Mouse (Mus musculus) testis, adult 2 months (tissue): Measurements from ENCODE around the gene Cpsf6. TPM values are rescaled to one million over a fixed set of nuclear protein-coding genes. Genes with fewer than 3 reads are reported as not detected.

ENCODE experiments used
- H3K27ac ChIP-seq: fragments of 200-500 bp; 2 replicates; pipeline ENCODE4 v1.5.1; 2012; ENCODE audit warnings: low read depth, low read length; ENCODE audit not compliant: control insufficient read depth, insufficient read depth
- H3K27me3 ChIP-seq: fragments of 200-500 bp; 2 replicates; pipeline ENCODE4 v1.6.1; 2012; ENCODE audit warnings: mild to moderate bottlenecking, low read length, moderate library complexity; ENCODE audit not compliant: control insufficient read depth, insufficient read depth
- H3K36me3 ChIP-seq: fragments of 200-500 bp; 2 replicates; pipeline ENCODE4 v1.6.1; 2012; ENCODE audit warnings: mild to moderate bottlenecking, low read length; ENCODE audit not compliant: control insufficient read depth, insufficient read depth
- H3K4me1 ChIP-seq: fragments of 200-500 bp; 2 replicates; pipeline ENCODE4 v1.6.1; 2012; ENCODE audit warnings: low read length; ENCODE audit not compliant: control insufficient read depth, insufficient read depth
- H3K4me3 ChIP-seq: fragments of 200-500 bp; 2 replicates; pipeline ENCODE4 v1.5.1; 2012; ENCODE audit warnings: low read depth, mild to moderate bottlenecking, low read length, moderate library complexity, mixed read lengths; ENCODE audit not compliant: control insufficient read depth
- CTCF ChIP-seq: fragments of 200-500 bp; IDR thresholded peaks from 2 replicates; pipeline ENCODE4 v1.5.1; 2012; ENCODE audit warnings: low read depth, mild to moderate bottlenecking, inconsistent platforms, low read length, moderate library complexity; ENCODE audit not compliant: control insufficient read depth, insufficient read depth, insufficient replicate concordance
- POLR2A ChIP-seq: fragments of 200-500 bp; IDR thresholded peaks from 2 replicates; pipeline ENCODE4 v1.6.1; 2012; ENCODE audit warnings: low read depth, mild to moderate bottlenecking, inconsistent platforms, low read length, moderate library complexity; ENCODE audit not compliant: control insufficient read depth
- polyA plus RNA-seq: library from polyadenylated mRNA; depleted of rRNA; stranded (reverse); fragments of >200 nt; gene quantifications from 2 replicates; pipeline ENCODE4 v1.2.3, GENCODE M21; 2012

The Cpsf6 gene
- polyA plus RNA-seq, 1 experiment, result 26.7 TPM

GRCm38 (mm10) chr10:117421283-117422107 lies 41.7 kb upstream of the Cpsf6 start:
- Histone ChIP-seq H3K4me3 (no peak overlapping the region), H3K27ac (no peak overlapping the region), H3K27me3 (no peaks in the 10 kb centered on the region), H3K4me1 (peaks cover 20% of the 10 kb centered on the region), H3K36me3 (no peaks in the 10 kb centered on the region)
- TF ChIP-seq CTCF (no peak), POLR2A (no peak)

- Histone ChIP-seq H3K4me3 (no peak overlapping the region), H3K36me3 (no peaks in the 10 kb centered on the region), H3K27ac (no peak overlapping the region), H3K4me1 (peaks cover 20% of the 10 kb centered on the region), H3K27me3 (no peaks in the 10 kb centered on the region)
- TF ChIP-seq CTCF (no peak), POLR2A (no peak)
Measured at GRCm38 (mm10) chr10:117420502-117421282, 40.9 kb upstream of the Cpsf6 start.

GRCm38 (mm10) chr10:117419577-117420290 lies 39.9 kb upstream of the Cpsf6 start:
- no peak overlapping the region for H3K4me3 ChIP-seq
- peaks cover 20% of the 10 kb centered on the region for H3K4me1 ChIP-seq
- H3K27ac ChIP-seq, result no peak overlapping the region
- no peak for TF ChIP-seq POLR2A
- TF ChIP-seq CTCF, result no peak
- H3K36me3 ChIP-seq, result no peaks in the 10 kb centered on the region
- H3K27me3 ChIP-seq, result no peaks in the 10 kb centered on the region

DNA sequence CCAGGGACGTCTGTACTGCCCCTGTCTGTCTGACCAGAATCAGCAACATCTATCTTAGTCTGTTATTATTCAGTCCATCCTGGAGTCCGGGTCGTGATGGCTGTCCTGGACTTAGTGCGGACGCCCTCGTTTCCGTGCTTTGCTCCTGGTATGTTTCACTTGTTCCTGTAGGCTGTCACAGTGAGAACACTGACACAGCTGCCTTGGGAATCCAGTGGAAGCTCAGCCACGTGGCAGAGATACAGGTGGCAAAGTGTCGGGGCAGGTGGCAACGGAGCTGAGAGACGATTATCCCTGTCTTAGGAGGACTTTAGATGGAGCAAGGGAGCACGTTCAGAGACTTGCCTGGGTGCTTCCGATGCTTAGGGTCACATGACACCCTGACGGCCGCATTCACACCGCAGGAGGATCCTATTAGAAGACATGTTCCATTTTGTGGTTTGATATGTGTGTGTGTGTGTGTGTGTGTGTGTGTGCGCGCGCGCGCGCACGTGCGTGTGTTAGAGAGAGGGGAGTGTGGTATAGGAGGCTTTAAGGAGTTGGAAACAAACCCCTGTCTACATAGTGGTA lies 38.9 kb upstream of the Cpsf6 start:
- H3K4me3 ChIP-seq, result no peak overlapping the region
- no peaks in the 10 kb centered on the region for H3K36me3 ChIP-seq
- H3K27me3 ChIP-seq, result no peaks in the 10 kb centered on the region
- no peak overlapping the region for H3K27ac ChIP-seq
- TF ChIP-seq CTCF (no peak), POLR2A (no peak)
- peaks cover 14% of the 10 kb centered on the region for H3K4me1 ChIP-seq

DNA sequence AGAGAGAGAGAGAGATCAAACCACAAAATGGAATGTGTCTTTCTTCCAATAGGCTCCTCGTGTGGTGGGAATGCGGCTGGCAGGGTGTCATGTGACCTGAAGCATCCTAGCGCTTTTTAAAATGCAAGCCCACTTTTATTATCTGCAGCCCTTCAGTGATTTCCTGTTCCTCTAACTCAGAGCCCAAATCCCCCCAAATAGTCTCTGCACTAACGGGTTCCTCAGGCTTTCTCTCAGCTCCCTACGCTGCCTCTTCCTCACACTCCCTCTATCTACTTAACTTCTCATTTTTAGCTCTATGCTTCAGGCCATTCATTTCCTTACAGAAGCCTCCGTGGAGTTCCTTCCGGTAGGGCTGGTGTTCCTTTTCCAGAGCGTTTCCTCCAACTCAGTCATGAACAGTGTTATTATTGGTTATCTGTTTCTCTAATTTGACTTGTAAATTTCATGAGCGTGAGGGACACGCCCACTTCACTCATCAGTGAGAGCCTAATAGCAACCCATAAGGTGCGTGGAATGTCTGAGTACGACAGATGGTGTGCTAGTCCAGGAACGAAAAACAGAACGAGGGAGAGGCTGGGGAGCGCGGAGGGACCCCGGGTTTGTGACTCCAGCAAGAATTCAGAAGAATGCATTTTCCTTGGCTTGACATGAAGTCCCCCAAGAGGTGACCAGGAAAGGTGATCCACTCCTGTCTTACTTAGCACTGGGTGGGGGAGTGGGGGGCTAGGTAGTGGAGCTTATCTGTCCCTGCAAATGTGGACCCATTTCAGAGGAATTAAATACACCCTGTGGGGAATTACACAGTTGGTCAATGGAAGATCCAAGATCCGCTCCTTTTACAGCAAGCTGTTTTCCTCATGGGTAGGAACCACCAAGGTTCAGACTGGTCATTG lies 38.2 kb upstream of the Cpsf6 start:
- Histone ChIP-seq H3K27me3 (no peaks in the 10 kb centered on the region), H3K4me3 (no peak overlapping the region), H3K4me1 (peaks cover 11% of the 10 kb centered on the region), H3K27ac (no peak overlapping the region), H3K36me3 (no peaks in the 10 kb centered on the region)
- no peak for TF ChIP-seq CTCF
- TF ChIP-seq POLR2A, result no peak

- Histone ChIP-seq H3K27me3 (no peaks in the 10 kb centered on the region), H3K36me3 (no peaks in the 10 kb centered on the region), H3K4me3 (no peak overlapping the region), H3K4me1 (peaks cover 11% of the 10 kb centered on the region), H3K27ac (no peak overlapping the region)
- TF ChIP-seq POLR2A (no peak), CTCF (no peak)
Measured at GRCm38 (mm10) chr10:117417470-117417767, 37.6 kb upstream of the Cpsf6 start.
